Mouse (Mus musculus): Measurements from ENCODE around the gene Cntf.

DNA sequence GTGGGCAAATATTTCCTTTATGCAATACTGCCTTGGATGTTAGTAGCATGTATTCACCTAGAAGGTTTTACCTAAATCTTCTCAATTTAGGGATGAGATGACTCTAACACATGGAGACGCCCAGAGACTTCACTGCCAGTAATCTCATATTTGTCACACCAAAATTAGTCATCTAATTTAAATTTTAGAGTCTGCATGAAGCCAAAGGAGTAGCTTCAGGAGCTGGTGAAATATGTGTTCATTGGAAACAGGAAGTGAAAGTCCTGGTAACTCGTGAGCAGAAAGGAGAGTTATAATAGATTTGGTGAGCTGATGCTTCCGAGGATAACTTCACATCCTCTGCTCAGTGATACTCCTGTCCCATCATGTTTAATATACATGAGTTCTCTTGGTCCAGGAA lies 35.6 kb upstream of the Cntf start:
- no peak for TF ChIP-seq POLR2A (IDR thresholded peaks at IDR 0.05; ENCODE audit: borderline replicate concordance, insufficient read depth, low read length)
- TF ChIP-seq CTCF (IDR thresholded peaks at IDR 0.05; ENCODE audit: borderline replicate concordance, insufficient read depth, low read depth, low read length), result no peak
